Mouse (Mus musculus) myocyte (in vitro differentiated cells): ENCODE data around the gene Frrs1. TPM values are rescaled to one million over a fixed set of nuclear protein-coding genes. Genes with fewer than 3 reads are reported as not detected.

ENCODE experiments used
- H3K27me3 ChIP-seq: one replicate; pipeline ENCODE4 v1.6.1; 2011; ENCODE audit not compliant: control insufficient read depth, insufficient read depth, insufficient read length
- H3K36me3 ChIP-seq: one replicate; pipeline ENCODE4 v1.6.1; 2011; ENCODE audit not compliant: control insufficient read depth, insufficient read depth
- H3K4me2 ChIP-seq: one replicate; pipeline ENCODE4 v1.6.1; 2011; ENCODE audit warnings: low read depth, control low read depth
- H3K4me3 ChIP-seq: one replicate; pipeline ENCODE4 v1.5.1; 2011; ENCODE audit warnings: mild to moderate bottlenecking, control low read depth, moderate library complexity
- H3K79me2 ChIP-seq: one replicate; pipeline ENCODE4 v1.6.1; 2011; ENCODE audit not compliant: control insufficient read depth, insufficient read depth
- H3ac ChIP-seq: one replicate; pipeline ENCODE4 v1.6.1; 2011; ENCODE audit not compliant: control insufficient read depth, insufficient read length
- CEBPB ChIP-seq: IDR thresholded peaks from 2 replicates; pipeline ENCODE4 v1.6.1; 2011; ENCODE audit warnings: mild to moderate bottlenecking, moderate library complexity; ENCODE audit not compliant: poor library complexity, insufficient read depth, severe bottlenecking
- E2F4 ChIP-seq: IDR thresholded peaks from one replicate; pipeline ENCODE4 v1.6.1; 2011; ENCODE audit warnings: mild to moderate bottlenecking, control low read depth, moderate library complexity; ENCODE audit not compliant: insufficient read depth
- MAX ChIP-seq: IDR thresholded peaks from one replicate; pipeline ENCODE4 v1.6.1; 2011; ENCODE audit warnings: low read depth, mild to moderate bottlenecking, control low read depth
- MYOD1 ChIP-seq, 3 experiments: IDR thresholded peaks; one replicate each; pipeline ENCODE4 v1.6.1; 2011; ENCODE audit warnings: control low read depth in 2 of 3, low read depth in 2 of 3, mild to moderate bottlenecking in 2 of 3, moderate library complexity in 1 of 3; ENCODE audit not compliant: insufficient read length in 2 of 3, control insufficient read depth in 1 of 3
- MYOG ChIP-seq, 3 experiments: IDR thresholded peaks; one replicate each; pipeline ENCODE4 v1.6.1; 2011; ENCODE audit warnings: control low read depth in 2 of 3, low read depth in 2 of 3, mild to moderate bottlenecking in 2 of 3; ENCODE audit not compliant: insufficient read length in 2 of 3, control insufficient read depth in 1 of 3, insufficient read depth in 1 of 3
- POLR2A ChIP-seq: IDR thresholded peaks from one replicate; pipeline ENCODE4 v1.6.1; 2011; ENCODE audit warnings: low read depth, mild to moderate bottlenecking, control low read depth, moderate library complexity; ENCODE audit not compliant: insufficient read length
- POLR2AphosphoS2 ChIP-seq: IDR thresholded peaks from one replicate; pipeline ENCODE4 v1.6.1; 2011; ENCODE audit warnings: low read depth, control low read depth; ENCODE audit not compliant: insufficient read length
- REST ChIP-seq: IDR thresholded peaks from one replicate; pipeline ENCODE4 v1.6.1; 2011; ENCODE audit warnings: mild to moderate bottlenecking, control low read depth, moderate library complexity; ENCODE audit not compliant: insufficient read depth, insufficient read length
- SRF ChIP-seq: IDR thresholded peaks from one replicate; pipeline ENCODE4 v1.6.1; 2011; ENCODE audit warnings: low read depth; ENCODE audit not compliant: control insufficient read depth, insufficient read length
- TCF12 ChIP-seq: IDR thresholded peaks from one replicate; pipeline ENCODE4 v1.6.1; 2011; ENCODE audit warnings: mild to moderate bottlenecking, control low read depth; ENCODE audit not compliant: poor library complexity, insufficient read depth, severe bottlenecking
- TCF3 ChIP-seq: IDR thresholded peaks from one replicate; pipeline ENCODE4 v1.6.1; 2011; ENCODE audit warnings: low read depth, control low read depth; ENCODE audit not compliant: insufficient read length
- USF1 ChIP-seq: IDR thresholded peaks from one replicate; pipeline ENCODE4 v1.6.1; 2011; ENCODE audit warnings: low read depth, mild to moderate bottlenecking, control low read depth, moderate library complexity
- polyA plus RNA-seq: library from polyadenylated mRNA; unstranded; fragments of >200 nt; fragmentation: generic; extraction: Trizol; gene quantifications from one replicate; pipeline ENCODE4 v1.2.1, GENCODE M21; 2012; ENCODE audit warnings: missing spikeins

The Frrs1 gene
- polyA plus RNA-seq, 1 experiment = 12.7 TPM

DNA sequence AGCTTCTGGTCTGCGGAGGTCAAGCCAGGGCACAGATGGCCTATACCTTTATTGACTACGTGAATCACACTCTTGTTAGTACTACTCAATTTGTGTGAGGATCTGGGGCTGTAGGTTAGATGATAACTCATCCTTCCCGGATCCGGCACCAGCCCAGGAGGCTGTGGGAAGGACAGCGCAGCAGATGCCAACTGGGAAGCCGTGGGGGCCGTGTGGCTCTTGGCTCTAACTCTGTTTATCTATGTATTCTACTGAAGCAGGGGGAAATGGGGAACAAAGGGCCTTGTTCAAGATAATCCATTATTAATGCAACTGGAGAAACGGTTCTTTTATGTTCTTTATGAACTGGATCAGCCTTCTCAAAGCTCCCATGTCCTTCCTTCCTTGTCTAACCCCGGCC lies 47.3 kb downstream of the Frrs1 start:
- Histone ChIP-seq H3K4me2 (peak overlapping the region; percentile 85), H3K27me3 (no peaks in the 10 kb centered on the region), H3ac (no peak overlapping the region), H3K79me2 (no peaks in the 10 kb centered on the region), H3K36me3 (peaks cover 12% of the 10 kb centered on the region), H3K4me3 (no peak overlapping the region)
- TF ChIP-seq CEBPB (no peak), MAX (no peak), POLR2A (no peak), E2F4 (no peak), REST (no peak), SRF (no peak), USF1 (no peak), MYOD1 (IDR thresholded peaks at IDR 0.05; ENCODE audit: control insufficient read depth in 1 of 3, insufficient read length in 2 of 3, low read depth in 2 of 3) (no peak), MYOG (IDR thresholded peaks at IDR 0.05; ENCODE audit: control insufficient read depth in 1 of 3, insufficient read depth in 1 of 3, insufficient read length in 2 of 3, low read depth in 2 of 3) (no peak), POLR2AphosphoS2 (no peak), TCF3 (no peak), TCF12 (no peak)

DNA sequence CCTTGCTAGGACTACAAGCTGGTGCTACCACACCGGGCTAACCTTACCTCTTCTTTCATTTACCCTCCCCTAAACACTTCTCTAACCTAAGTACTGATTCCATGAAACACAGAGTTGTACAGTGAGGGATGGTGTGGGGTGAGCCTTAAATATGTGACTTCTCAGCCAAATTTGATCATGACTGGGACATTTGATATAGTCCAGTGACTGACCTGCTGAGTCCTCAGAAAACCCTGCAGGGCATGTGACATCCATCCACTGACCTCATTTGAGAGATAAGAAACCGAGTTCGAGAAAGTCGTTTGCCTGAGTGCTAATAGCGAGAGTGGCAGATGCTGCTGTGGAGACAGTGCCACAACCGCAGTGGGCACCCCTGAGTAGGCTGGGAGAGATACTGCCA lies 55.1 kb downstream of the Frrs1 start:
- TF ChIP-seq MYOG (IDR thresholded peaks at IDR 0.05; ENCODE audit: control insufficient read depth in 1 of 3, insufficient read depth in 1 of 3, insufficient read length in 2 of 3, low read depth in 2 of 3) (no peak), POLR2AphosphoS2 (no peak), TCF12 (no peak), USF1 (no peak), MAX (no peak), MYOD1 (IDR thresholded peaks at IDR 0.05; ENCODE audit: control insufficient read depth in 1 of 3, insufficient read length in 2 of 3, low read depth in 2 of 3) (no peak), E2F4 (no peak), CEBPB (no peak), TCF3 (no peak), REST (no peak), SRF (no peak), POLR2A (no peak)
- Histone ChIP-seq H3K4me2 (no peak overlapping the region), H3ac (no peak overlapping the region), H3K4me3 (no peak overlapping the region), H3K79me2 (no peaks in the 10 kb centered on the region), H3K27me3 (no peaks in the 10 kb centered on the region), H3K36me3 (no peaks in the 10 kb centered on the region)

DNA sequence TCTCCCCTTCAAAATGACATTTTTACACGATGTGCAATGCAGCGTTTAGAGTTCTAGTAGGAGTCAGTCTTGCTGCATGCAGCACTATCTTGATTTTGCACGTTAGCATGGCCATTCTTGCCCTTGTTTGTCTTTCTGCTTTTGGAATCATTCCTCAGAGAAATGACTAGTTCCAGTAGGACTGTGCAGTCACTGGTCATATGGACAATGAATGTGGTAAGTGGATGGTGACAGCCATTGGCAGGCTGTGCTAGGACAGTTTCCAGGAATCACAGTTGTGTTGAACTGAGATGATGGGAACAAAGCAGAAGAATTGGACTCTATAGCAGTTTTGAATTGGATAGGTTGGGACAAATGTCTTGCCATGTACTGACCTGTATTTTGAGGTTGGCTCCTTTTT lies 55.7 kb downstream of the Frrs1 start:
- TF ChIP-seq CEBPB = no peak
- TF ChIP-seq MYOG (IDR thresholded peaks at IDR 0.05; ENCODE audit: control insufficient read depth in 1 of 3, insufficient read depth in 1 of 3, insufficient read length in 2 of 3, low read depth in 2 of 3) = no peak
- no peak for TF ChIP-seq SRF
- TF ChIP-seq TCF12 = no peak
- TF ChIP-seq MAX = no peak
- no peak for TF ChIP-seq TCF3
- no peak for TF ChIP-seq REST
- no peak for TF ChIP-seq USF1
- no peak for TF ChIP-seq MYOD1 (IDR thresholded peaks at IDR 0.05; ENCODE audit: control insufficient read depth in 1 of 3, insufficient read length in 2 of 3, low read depth in 2 of 3)
- no peak for TF ChIP-seq POLR2AphosphoS2
- TF ChIP-seq E2F4 = no peak
- TF ChIP-seq POLR2A = no peak
- no peaks in the 10 kb centered on the region for H3K27me3 ChIP-seq
- no peak overlapping the region for H3ac ChIP-seq
- H3K79me2 ChIP-seq = no peaks in the 10 kb centered on the region
- H3K36me3 ChIP-seq = no peaks in the 10 kb centered on the region
- no peak overlapping the region for H3K4me2 ChIP-seq
- no peak overlapping the region for H3K4me3 ChIP-seq

DNA sequence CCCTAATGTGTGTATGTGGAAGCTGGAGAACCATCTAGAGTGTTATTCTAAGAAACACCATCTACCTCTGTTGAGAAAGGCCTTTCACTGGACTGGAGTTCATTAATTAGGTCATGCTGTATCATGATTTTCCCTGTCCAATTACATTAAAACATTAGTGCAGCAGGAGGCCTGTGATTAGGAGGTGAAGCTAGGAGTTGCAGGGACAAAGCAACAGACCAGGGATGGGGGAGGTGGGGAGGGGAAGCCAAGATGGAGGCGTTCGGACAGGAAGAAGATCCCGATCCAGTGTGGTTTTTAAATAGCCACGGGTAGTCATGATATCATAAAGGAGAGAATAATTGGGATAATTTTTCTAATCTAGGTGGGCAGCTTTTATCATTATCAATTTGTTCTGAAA lies 57.8 kb downstream of the Frrs1 start:
- H3K79me2 ChIP-seq = no peaks in the 10 kb centered on the region
- H3ac ChIP-seq = no peak overlapping the region
- no peak overlapping the region for H3K4me2 ChIP-seq
- H3K4me3 ChIP-seq = no peak overlapping the region
- no peaks in the 10 kb centered on the region for H3K27me3 ChIP-seq
- TF ChIP-seq POLR2AphosphoS2 (no peak), USF1 (no peak), POLR2A (no peak), CEBPB (no peak), MAX (no peak), MYOG (IDR thresholded peaks at IDR 0.05; ENCODE audit: control insufficient read depth in 1 of 3, insufficient read depth in 1 of 3, insufficient read length in 2 of 3, low read depth in 2 of 3) (no peak), MYOD1 (IDR thresholded peaks at IDR 0.05; ENCODE audit: control insufficient read depth in 1 of 3, insufficient read length in 2 of 3, low read depth in 2 of 3) (no peak), TCF3 (no peak), REST (no peak), TCF12 (no peak), E2F4 (no peak), SRF (no peak)
- H3K36me3 ChIP-seq = no peaks in the 10 kb centered on the region

DNA sequence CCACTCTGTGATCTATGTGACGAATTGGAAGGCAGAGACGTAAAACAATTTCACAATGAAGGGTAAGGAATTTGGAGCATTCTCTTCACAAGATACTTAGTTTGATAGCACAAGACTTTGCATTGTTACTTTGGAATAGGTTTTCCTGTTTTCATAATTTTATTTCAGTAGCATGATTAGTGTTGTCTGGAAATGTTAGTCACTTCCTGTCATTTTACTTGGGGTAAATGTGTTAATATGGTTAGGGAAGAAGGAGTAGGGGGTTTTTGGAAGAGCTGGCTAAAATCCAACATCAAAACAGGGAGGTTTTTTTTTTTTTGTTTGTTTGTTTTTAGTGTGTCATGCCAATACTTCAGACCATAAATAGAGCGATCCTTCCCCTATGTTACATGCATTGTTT lies 62.3 kb downstream of the Frrs1 start:
- Histone ChIP-seq H3K4me3 (no peak overlapping the region), H3K4me2 (no peak overlapping the region), H3K36me3 (no peaks in the 10 kb centered on the region), H3K79me2 (no peaks in the 10 kb centered on the region), H3ac (no peak overlapping the region), H3K27me3 (no peaks in the 10 kb centered on the region)
- TF ChIP-seq TCF3 (no peak), MAX (no peak), TCF12 (no peak), SRF (no peak), POLR2A (no peak), USF1 (no peak), MYOD1 (IDR thresholded peaks at IDR 0.05; ENCODE audit: control insufficient read depth in 1 of 3, insufficient read length in 2 of 3, low read depth in 2 of 3) (no peak), E2F4 (no peak), CEBPB (no peak), MYOG (IDR thresholded peaks at IDR 0.05; ENCODE audit: control insufficient read depth in 1 of 3, insufficient read depth in 1 of 3, insufficient read length in 2 of 3, low read depth in 2 of 3) (no peak), POLR2AphosphoS2 (no peak), REST (no peak)
